Mouse (Mus musculus): Measurements from ENCODE around the gene Gm12248.

The Gm12248 gene

DNA sequence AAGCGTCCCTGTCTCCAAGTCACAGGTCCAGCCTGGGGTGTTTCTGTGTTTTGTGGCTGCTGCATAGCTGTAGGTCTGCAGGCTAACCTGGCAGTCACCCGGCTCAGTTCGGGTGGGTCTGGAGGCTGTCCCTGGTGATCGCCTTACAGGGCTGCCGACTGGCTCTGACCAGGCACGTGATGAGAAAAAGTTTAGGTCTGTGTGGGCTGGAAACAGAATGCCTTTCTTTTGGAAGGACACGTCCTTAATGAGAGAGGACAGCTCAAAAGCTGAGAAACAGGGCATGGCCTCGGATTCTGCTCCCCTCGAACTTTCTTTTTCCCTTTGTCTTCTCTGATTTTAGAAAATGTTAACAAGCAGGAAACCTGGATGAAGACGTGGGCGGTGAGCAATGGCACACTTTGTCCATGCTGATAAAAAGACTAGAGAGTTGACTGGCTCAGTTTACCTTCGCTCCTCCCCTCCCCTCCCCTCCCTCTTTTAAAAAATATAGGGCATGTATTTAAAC, at the start of gene Gm12248:
Gene Gm12248, minus strand, starts transcription at position 114 of the 508 bp plus-strand sequence.
- DNase-seq (ENCODE audit: low spot score in 2 of 2), result peak; percentile 22 to 55

GRCm38 (mm10) chr11:58139466-58139865, 46.5 kb upstream of the Gm12248 start:
- no peak for DNase-seq (ENCODE audit: low spot score in 2 of 2)

DNA sequence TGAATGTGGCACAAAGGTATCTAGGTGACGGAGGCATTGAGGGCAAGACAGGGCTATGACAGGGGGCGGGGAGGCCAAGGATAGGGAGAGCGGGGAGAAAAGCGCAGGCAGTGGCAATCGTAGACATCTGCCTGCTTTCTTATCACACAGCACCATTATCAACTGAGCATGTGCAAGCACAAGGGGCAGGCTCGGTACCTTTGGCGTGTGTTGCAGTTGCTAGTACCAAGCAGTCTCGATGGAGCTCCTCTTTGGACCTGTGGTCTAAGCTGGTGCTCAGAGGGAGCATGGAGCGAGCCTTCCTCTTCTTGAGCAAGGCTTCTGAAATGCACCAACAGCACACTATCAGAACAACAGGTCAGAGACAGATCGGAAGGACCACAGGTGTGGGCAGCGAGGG, 45.9 kb upstream of the Gm12248 start:
- no peak for DNase-seq (ENCODE audit: low spot score in 2 of 2)

- no peak for DNase-seq (ENCODE audit: low spot score in 2 of 2)
These were observed 43.7 kb upstream of the Gm12248 start for GRCm38 (mm10) chr11:58136677-58137076.

GRCm38 (mm10) chr11:58135296-58135695, 42.4 kb upstream of the Gm12248 start:
- DNase-seq (ENCODE audit: low spot score in 2 of 2), result no peak

- DNase-seq (ENCODE audit: low spot score in 2 of 2), result no peak
These were observed 41.9 kb upstream of the Gm12248 start for GRCm38 (mm10) chr11:58134869-58135268.

- DNase-seq (ENCODE audit: low spot score in 2 of 2), result no peak
These were observed 39.1 kb upstream of the Gm12248 start for GRCm38 (mm10) chr11:58132026-58132425.

GRCm38 (mm10) chr11:58129302-58129843, 36.4 kb upstream of the Gm12248 start:
- DNase-seq (ENCODE audit: low spot score in 2 of 2), result no peak

DNA sequence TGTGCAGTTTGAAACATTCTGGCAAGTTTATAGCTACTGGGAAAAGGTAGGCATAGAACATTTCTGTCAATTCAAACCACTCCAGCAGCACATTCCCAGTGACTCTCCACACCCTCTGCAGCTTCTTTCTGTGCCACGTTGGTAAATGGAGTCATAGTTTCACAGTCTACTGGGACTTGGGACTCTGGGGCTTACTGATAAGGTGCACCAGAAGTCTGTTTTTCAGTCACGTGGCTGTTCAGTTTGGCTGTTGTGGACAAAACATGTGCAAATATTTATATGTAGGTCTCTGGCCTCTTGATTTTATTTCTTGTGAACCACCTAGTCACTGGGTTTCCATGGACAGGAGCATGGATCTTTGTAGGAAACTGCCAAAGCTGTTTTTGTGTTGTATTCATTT, 34.6 kb upstream of the Gm12248 start:
- DNase-seq (ENCODE audit: low spot score in 2 of 2), result no peak

GRCm38 (mm10) chr11:58126397-58127160, 33.6 kb upstream of the Gm12248 start:
- DNase-seq (ENCODE audit: low spot score in 2 of 2), result peak in 1 of 2 experiments; percentile 40

DNA sequence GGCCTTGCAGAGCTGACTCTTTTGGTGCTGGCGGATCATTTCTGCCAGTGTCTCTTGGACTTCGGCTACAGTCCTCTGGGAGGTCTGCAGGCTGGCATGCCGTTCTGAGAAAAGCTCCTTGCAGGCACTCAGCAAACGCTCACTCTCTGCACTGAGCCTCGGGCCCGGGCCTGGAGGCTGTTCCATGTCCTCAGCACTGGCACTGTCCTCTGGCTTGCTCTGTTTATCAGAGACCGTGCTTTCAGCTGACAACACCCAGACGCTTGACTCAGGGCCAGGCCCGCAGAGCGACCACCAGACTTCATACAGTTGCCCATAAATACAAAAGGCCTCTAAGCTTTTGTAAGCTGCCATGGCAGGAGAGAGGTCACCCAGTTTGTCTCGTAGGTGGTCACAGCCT, 32.1 kb upstream of the Gm12248 start:
- no peak for DNase-seq (ENCODE audit: low spot score in 2 of 2)

DNA sequence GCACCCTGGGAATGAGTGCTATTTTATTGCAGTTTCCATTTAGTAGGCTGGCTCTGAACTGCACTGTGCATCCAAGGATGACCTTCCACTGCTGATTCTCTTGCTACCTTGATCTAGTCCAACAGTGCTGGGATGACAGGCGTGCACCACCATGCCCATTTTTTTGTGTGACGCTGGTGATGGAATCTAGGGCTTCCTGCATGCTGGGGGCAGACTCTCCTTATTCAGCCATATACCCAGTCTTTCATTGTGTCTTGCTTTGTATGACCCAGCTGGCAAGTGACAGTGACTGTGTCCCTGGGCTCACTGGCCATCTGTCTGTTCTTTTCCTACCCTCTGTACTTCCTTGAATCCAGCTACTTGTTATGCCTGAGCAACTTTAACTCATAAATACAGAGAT, 30.8 kb upstream of the Gm12248 start:
- DNase-seq (ENCODE audit: low spot score in 2 of 2), result no peak

DNA sequence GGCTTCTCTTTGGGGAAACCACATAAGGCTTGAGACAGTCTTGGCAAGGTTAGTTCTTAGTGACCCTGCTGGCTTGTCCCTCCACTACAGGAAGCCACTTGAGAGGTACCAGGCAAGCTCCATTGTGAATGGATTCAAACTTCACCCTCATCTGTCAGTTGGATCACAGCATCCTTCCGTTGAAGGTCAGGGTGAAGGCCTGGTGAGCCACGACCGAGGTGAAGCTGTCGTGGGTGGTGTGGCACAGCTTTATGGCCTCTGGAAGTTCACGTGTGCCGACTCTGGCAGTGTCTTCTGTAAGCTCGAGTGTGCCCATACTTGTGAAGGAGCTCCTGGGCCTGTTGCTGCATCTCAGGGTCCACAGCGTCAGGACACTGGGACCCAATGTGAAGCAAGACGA, 28.4 kb upstream of the Gm12248 start:
- no peak for DNase-seq (ENCODE audit: low spot score in 2 of 2)

DNA sequence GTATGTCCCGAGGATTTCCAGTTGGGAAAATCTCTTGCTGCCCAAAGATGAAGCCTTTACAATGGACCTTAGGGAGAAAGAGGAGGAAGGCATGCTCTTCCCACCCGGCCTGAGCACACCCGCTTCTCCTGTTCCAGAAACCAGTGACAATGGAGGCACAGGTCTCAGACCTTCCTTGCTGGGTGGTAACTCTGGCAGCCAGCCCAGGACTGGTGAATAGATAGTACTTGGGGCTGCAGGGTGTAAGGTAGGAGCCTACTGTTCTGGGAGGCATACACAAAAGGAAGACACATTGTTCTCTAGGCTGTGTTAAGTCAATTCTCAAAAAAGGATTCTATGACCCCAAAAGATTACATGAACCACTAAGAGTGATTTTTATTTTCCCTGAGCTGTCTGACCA, 27.7 kb upstream of the Gm12248 start:
- DNase-seq (ENCODE audit: low spot score in 2 of 2), result no peak

GRCm38 (mm10) chr11:58117044-58117652, 24.2 kb upstream of the Gm12248 start:
- no peak for DNase-seq (ENCODE audit: low spot score in 2 of 2)

DNA sequence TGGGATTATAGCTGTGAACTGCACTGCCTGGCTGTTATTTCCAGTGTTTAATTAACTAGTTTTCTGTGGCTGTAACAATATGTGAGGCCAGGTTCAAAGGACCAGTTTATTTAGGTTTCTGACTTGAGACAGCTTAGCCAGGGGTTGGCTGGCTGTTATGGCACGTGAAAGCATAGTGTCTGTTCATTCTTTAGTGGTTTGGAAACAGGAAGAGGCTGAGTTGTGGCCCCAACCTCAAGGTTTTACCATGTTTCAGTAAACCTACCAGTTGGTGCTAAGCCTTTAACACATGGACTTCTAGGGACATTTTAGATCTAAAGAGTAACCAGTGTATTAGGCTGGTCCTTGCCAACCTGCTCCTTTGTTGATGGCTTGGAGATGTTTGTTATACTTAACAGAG, 23.6 kb upstream of the Gm12248 start:
- no peak for DNase-seq (ENCODE audit: low spot score in 2 of 2)

DNA sequence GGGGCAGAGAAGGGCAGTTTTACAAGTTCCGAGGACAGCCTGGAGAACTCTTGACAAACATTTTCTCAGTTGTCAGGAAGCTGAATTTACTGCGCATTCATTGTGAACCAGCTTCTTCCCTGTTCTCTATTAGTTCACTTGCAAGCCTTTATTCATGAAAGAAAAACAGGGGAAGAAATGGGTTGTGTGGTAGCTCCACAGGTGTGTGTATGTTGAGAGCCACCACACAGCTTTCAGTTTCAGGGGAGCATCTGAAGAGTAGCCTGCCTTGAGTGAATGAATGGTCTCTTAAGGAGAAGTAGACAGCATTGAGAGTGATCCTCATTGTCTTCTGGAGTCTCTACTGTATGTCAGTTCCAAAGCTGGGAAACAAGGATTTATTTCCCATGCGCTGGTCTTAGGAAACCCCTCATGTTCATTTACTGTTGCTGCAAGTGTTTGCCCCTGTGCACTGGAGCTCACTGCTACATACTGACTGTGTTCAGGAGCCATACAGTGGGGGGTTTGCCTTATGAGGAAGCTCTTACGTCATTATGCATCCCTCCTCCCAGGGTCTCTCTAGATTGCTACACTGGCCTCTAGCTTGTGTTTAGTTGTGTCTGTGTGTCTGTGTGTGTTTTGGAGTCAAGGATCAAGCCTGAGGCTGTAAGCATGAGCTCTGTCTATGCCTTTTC, 14.9 kb upstream of the Gm12248 start:
- no peak for DNase-seq (ENCODE audit: low spot score in 2 of 2)

GRCm38 (mm10) chr11:58107009-58107408, 14.1 kb upstream of the Gm12248 start:
- no peak for DNase-seq (ENCODE audit: low spot score in 2 of 2)

DNA sequence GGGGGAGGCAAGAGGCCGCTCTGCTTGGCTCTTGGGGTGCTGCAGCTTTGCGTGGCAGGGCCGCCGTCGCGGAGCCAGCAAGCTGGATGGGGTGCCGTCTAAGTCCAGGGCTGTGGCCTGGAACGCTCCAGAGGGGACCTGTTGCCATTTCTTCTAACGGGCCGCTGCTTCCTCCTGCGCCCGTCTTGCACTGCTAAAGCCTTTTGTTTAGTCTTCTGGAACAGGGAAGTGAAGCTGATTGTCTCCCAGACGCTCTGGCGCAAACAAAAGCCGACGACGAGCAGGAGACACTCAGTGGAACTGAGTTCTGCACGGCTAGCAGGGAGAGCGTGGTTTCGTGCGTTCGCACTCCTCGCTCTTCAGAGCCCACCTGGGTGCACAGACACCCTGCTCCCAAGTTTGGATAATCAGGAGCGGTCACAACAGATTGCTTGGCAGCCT, 11.4 kb upstream of the Gm12248 start:
- DNase-seq (ENCODE audit: low spot score in 2 of 2), result peak; percentile 39 to 53

DNA sequence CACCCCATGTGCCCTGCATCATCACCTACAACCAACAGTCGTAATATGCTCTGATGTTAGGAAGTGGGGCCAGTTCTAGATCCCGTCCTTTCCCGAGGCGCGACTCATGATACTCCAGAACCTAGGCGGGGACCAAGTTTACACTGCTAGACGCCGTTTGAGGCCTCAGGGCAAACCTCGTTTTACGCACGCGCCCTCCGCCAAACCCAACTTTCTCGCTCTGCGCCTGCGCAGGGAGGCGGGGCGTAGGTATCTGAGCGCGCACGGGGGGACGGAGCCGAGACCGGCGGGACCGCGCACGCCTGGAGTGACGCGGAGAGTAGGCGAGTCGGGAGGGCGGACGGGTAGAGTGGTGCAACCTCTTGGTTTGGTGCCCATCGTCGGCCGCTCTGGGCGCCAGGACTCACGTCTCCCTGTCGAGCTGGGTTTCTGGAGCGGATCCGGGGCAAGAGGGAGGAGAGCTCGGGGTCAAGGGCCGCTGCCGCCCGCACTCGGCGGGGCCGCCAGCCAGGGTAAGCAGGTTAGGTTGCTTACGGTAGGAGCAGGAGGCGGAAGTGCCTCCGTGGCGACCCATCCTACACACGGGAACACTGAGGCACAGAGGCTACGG, 10.9 kb upstream of the Gm12248 start, which contains the start of gene Cnot8:
Gene Cnot8, plus strand, starts transcription at position 457 of the 610 bp plus-strand sequence.
- DNase-seq (ENCODE audit: low spot score in 2 of 2), result peak; percentile 98 to 99

- DNase-seq (ENCODE audit: low spot score in 2 of 2), result no peak
These were observed 10.4 kb upstream of the Gm12248 start for GRCm38 (mm10) chr11:58103344-58103653.
